Mouse (Mus musculus) kidney, postnatal 4 days (tissue): Measurements from ENCODE around the gene Zfp280d.

Experiments
- DNase-seq, 2 experiments: peaks; one replicate each; pipeline ENCODE4 v3.0.0; 2021; ENCODE audit warnings: mixed read lengths in 2 of 2

Gene Zfp280d

DNA sequence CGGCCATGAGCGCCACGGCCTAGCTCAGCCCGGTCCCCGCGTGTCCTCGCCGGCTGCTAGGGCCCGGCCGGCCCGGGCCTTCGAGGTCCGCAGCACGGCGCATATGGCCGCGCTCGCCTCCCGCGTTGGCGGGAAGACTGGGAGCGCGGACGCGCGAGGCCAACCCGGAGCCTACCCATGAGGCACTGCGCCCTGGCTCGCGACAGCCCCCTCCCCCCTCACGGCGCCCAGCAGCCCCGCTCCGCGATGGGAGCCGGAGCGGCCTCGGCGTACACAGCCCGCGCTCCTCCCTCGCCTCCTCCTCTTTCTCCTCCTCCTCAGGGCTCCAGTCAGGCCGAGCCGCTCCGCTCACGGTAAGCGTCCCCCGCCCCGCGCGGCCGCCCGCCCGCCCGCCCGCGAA, at the start of gene Zfp280d:
Zfp280d (plus strand) TSS at position 184 of the 400 bp plus-strand sequence.
- peak; percentile 92 to 95 for DNase-seq

DNA sequence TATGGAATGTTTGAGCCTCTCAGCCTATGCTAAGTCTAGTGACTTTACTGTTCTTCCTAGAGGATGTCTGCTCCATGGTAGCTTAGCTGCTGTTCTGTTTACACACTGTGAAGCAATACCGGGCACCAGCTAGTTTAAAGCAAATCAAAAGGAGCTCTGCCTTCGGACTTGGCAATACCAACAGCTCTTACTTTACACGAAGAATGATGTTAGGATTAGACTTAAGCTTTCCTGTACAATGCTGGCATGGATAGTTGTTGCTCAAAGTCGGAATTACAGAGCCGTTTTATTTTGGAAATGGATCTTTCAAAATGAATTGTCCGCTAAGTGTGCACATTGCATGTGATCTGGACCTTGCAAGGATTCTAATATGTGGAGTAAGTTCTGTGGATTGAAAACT, 48.1 kb upstream of the Zfp280d start:
- DNase-seq = no peak

DNA sequence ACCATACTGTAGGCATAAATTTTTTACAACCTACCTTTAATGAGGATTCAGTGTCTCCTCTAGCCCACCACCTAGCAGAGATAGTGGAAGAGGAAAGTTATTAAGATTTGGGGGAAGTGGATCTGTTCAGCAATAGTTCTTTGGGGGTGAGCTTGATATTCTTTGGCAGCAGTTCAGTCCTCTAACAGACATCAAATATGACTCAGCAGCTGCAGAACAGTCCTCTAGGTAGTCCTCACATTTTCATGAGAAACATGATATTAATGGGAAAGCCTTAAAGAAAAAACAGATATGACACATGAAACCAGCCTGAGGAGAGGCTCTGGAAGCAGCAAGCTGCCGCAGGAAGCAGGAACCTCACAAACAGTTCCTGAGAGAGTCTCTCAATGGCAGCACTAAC, 22.0 kb upstream of the Zfp280d start:
- DNase-seq = no peak

GRCm38 (mm10) chr9:72255227-72255626, 19.4 kb upstream of the Zfp280d start:
- DNase-seq = no peak

- DNase-seq = no peak
These were observed 18.0 kb upstream of the Zfp280d start for GRCm38 (mm10) chr9:72256646-72257045.

DNA sequence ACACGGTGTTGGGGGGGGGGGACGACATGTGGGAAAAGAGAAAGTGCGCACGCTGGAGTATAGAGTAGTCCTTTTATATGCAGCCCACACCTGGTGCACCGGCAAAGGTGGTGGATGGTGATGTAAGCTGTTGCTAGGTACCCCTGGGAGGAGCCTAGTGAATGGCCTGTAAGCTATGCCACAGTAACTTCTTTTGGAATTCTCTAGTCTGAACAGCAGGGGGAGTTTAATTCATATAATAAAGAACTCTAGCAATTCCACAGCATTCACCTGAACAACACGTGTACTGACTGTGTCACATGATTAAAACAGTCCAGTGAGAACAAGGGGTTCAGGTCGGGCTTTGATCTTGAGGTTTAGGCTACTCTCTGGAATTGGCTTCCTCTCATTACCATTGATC, 14.3 kb upstream of the Zfp280d start:
- DNase-seq = peak; percentile 30 to 51

GRCm38 (mm10) chr9:72264859-72265258, 9.8 kb upstream of the Zfp280d start:
- DNase-seq = no peak

- DNase-seq = no peak
These were observed 4.5 kb upstream of the Zfp280d start for GRCm38 (mm10) chr9:72270146-72270545.

- DNase-seq = no peak
These were observed 832 bp upstream of the Zfp280d start for GRCm38 (mm10) chr9:72273646-72274410.

DNA sequence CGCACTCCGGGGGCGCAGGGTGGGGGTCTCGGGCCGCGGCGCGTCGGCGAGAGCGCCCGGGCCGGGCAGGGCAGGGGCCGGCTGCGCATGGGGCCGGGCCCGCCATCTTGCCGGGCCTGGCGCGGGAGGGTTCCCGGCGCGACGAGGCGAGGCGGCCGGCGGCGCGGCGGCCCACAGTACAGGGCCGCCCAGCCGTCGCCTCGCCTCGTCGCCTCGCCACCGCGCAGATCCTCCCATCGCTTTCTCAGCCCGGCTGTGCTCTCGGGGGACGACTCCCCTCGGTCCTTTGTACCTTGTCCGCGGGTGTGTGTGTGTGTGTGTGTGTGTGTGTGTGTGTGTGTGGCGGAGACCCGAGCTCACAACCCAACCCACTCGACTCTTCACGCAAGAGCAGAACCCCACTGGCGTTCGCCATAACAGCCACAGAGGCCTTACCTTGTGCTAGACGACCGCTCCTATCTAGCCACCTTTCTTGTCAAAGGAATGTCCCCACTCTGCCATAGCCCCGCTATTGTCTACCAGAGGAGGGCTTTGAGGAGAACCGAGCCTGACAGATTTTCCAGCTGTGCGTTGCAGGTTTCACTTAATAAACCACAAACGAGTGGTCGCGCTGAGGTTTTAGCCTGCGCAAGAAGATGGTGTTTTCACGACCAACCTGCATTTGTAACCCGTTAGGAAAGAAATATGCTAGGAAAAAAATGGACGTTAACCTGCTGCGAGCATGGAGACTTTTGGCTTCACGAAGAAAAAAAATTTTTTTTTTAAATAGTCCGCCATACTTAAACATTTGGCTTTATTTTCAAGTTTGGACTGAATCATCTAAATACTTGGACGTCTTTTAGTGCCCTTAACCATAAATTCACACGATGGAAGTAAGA, 680 bp downstream of the Zfp280d start:
- peak; percentile 73 to 80 for DNase-seq

DNA sequence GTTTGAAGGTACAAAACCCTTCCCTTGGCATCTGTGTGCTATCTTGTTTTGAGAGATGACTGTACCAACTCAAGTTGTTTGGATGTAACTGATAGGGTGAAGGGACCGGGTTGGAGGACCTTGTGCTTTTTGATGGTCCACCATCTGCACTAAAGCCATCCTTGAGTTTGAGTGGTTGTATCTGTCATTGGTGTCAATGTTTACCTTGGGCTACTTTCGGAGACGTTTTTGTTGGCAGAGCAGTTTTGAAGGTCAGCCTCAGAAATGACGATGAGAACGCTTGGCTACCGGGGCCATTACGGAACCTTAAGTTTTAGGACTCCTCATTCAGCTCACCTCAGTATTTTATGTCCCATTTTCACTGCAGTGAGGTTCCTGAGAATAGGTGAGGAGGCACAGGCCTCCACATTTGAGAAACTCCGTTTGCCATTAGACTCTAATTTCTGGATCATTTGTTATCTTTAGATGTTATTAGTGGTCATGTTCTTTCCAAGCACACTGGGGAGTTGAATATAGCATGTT, 1.4 kb downstream of the Zfp280d start:
- DNase-seq = no peak

- DNase-seq = no peak
These were observed 2.3 kb downstream of the Zfp280d start for GRCm38 (mm10) chr9:72276941-72277340.

DNA sequence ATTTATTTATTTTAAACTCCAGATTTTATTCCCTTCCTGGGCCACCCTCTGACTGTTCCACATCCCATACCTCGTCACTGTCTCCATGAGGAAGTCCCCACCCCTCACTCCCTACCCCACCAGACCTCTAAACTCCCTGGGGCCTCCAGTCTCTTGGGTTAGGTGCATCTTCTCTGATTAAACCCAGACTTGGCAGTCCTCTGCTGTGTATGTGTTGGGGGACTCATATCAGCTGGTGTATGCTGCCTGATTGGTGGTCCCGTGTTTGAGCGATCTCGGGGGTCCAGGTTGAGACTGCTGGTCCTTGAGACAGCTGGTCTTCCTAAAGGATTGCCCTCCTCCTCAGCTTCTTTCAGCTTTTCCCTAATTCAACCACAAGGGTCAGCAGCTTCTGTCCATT, 5.3 kb downstream of the Zfp280d start:
- DNase-seq = no peak

DNA sequence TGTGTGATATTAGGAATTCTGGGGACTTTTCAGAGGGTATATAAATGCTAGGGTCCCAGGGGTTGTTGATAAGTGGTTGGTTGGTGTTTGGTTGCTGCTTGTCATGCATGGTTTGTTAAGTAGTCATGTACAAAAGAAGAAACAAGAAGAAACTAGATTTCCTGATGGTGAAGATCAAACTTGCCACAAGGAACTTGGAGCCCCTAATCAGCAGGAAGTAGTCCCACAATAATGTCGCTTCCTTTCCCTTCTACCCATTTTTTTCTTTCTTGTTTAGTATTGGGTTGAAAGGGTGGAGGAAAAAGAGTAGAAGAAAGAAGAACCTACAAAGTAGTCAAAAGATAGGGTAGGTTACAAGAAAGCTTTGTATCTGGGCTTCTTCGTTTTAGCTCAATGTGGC, 13.0 kb downstream of the Zfp280d start:
- no peak for DNase-seq

DNA sequence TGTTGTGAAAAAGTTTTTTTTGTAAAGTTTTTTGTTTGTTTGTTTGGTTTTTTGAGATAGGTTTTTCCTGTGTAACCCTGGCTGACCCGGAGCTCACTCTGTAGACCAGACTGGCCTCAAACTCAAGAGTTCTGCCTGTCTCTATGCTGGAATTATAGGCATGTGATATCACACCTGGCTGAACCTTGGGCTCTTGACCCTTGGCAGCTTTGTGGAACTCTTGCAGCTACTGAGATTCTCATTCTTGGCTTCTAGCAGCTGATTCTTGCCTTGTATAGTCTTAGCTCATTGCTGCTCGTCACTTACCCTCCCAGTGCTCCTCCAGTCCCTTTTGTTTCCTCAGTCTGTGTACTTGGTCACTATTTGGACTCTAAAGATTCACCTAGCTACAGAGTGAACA, 13.6 kb downstream of the Zfp280d start:
- DNase-seq = no peak

GRCm38 (mm10) chr9:72289094-72289493, 14.4 kb downstream of the Zfp280d start:
- DNase-seq = no peak

DNA sequence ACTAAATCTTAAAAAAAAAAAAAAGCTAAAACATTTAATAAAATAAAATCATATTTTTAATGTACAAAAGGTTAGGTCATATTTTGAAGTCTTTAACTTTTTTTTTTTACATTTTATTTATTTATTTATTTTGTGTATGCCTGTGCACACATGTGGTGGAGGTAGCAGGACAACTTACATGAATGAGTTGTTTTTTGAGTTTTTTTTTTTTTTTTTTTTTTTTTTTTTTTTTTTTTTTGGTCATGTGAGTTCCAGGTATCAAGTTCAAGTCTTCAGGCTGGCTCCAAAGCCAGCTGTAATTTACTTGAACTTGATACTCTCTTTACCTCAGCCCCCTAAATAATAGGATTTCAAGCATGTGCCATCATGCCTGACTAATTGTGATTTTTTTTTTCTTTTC, 19.4 kb downstream of the Zfp280d start:
- DNase-seq = no peak

DNA sequence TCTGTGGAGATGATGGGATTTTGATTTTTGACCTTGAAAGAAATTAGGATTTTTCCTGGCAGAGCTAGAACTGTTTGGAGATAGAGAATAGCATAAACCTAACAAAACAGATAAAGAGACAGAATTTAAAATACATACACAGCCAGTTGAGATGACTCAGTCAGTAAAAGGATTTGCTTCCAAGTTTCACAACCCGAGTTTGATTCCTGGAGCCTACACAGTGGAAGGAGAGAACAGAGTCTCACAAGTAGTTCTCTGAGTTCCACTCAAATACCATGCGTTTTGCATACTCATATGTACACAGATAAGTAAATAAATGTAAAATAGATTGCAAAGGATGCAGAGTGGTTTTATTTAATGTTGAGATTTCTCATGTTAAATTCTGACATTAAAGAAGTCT, 35.1 kb downstream of the Zfp280d start:
- DNase-seq = no peak

DNA sequence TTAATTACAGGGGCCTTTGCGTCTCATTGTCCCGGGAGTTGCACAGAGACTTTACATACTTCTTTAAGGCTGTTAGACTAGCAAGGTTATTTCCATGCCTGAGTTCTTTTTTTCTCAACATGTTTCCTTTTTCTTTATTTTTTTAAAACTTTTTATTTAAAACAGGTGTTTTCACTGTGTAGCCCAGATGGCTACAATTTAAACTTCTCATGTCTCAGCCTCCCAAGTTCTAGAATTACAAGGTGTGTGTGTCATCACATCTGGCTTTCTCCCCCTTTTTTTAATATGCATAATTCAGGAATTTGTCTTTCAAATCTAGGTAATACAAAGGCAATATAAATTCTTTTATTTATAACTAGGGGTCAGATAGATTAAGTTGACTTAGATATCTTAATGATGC, 58.6 kb downstream of the Zfp280d start:
- DNase-seq = no peak

- DNase-seq = no peak
These were observed 61.4 kb downstream of the Zfp280d start for GRCm38 (mm10) chr9:72336069-72336468.

GRCm38 (mm10) chr9:72339119-72339518, 64.5 kb downstream of the Zfp280d start:
- DNase-seq = no peak

- no peak for DNase-seq
These were observed 69.2 kb downstream of the Zfp280d start for GRCm38 (mm10) chr9:72343844-72344243.

DNA sequence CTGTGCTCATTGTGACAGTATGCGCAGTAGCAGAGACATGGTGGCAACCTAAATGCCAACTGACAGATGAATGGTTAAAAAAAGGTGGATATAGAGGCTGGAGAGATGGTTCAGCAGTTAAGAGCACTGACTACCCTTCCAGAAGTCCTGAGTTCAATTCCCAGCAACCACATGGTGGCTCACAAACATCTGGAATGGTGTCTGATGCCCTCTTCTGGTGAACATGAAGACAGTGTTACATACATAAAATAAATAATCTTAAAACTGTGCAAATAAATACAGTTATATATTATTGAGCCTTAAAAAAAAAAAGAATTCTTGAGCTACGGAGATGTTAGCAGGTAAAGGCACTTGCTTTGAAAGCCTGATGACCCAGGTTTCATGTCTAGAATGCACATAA, 97.7 kb downstream of the Zfp280d start:
- DNase-seq = no peak

GRCm38 (mm10) chr9:72374074-72374473, 99.4 kb downstream of the Zfp280d start:
- DNase-seq = peak; percentile 20 to 28
